Mouse (Mus musculus) neural tube, embryonic 12.5 days (tissue): ENCODE measurements around the gene Tmub1. TPM values are rescaled to one million over a fixed set of nuclear protein-coding genes. Genes with fewer than 3 reads are reported as not detected.

Source experiments
- ATAC-seq: fragments of 200-750 bp; cut with Nextera tagmentation; 2 replicates; pipeline ENCODE4 v1.8.0; 2017; ENCODE audit warnings: low read depth, mild to moderate bottlenecking, moderate TSS enrichment, moderate library complexity; ENCODE audit not compliant: low FRiP score
- H3K27ac ChIP-seq: fragments of 300-500 bp; sonication (generic); 2 replicates; pipeline ENCODE4 v1.5.1; 2016
- H3K27me3 ChIP-seq: fragments of 300-500 bp; sonication (generic); replicated peaks from 2 replicates; pipeline ENCODE4 v1.6.1; 2016; ENCODE audit warnings: mild to moderate bottlenecking
- H3K36me3 ChIP-seq: fragments of 300-500 bp; sonication (generic); 2 replicates; pipeline ENCODE4 v1.6.1; 2016; ENCODE audit warnings: mild to moderate bottlenecking
- H3K4me1 ChIP-seq: fragments of 300-500 bp; sonication (generic); 2 replicates; pipeline ENCODE4 v1.6.1; 2016
- H3K4me2 ChIP-seq: fragments of 300-500 bp; sonication (generic); replicated peaks from 2 replicates; pipeline ENCODE4 v1.6.1; 2016; ENCODE audit warnings: mild to moderate bottlenecking
- H3K4me3 ChIP-seq: fragments of 300-500 bp; sonication (generic); 2 replicates; pipeline ENCODE4 v1.5.1; 2016
- H3K9ac ChIP-seq: fragments of 300-500 bp; sonication (generic); 2 replicates; pipeline ENCODE4 v1.6.1; 2016; ENCODE audit warnings: mild to moderate bottlenecking
- H3K9me3 ChIP-seq: fragments of 300-500 bp; sonication (generic); 2 replicates; pipeline ENCODE4 v1.6.1; 2016; ENCODE audit warnings: mild to moderate bottlenecking
- WGBS: fragments of 180-500 bp; shearing (Covaris S2); methylation state at CpG from one replicate; pipeline ENCODE4 v1.1.7; 2016; 5-methylcytosine and 5-hydroxymethylcytosine counted together
- polyA plus RNA-seq: library from polyadenylated mRNA; unstranded; fragments of >200 nt; fragmentation: Nextera tagmentation; extraction: Ambion mirVana; gene quantifications from 2 replicates; pipeline ENCODE4 v1.2.1, GENCODE M21; 2016

Gene Tmub1
- polyA plus RNA-seq, 1 experiment from 2014 or later, result 35.3 TPM

DNA sequence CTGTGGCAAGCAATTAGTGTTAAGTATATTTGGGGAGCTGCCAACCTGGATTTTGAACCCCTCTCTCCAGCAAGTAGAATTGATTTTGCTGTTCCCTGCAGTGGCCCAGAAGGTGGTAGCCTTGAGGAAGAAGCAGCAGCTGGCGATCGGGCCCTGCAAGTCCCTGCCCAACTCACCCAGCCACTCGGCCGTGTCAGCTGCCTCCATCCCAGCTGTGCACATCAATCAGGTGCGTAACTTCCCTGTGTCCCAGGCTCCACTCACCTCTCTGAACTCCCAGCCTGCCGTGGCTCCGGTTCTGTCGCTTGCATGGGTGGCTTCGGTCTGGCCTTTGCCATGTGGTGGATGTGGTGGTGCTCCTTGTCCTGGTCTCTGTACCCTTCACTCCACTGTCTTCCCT, 30.3 kb upstream of the Tmub1 start:
- peaks cover 45% of the 10 kb centered on the region for H3K4me1 ChIP-seq
- H3K27me3 ChIP-seq, result peaks cover 30% of the 10 kb centered on the region
- no peak overlapping the region for H3K27ac ChIP-seq
- 90% methylated on average over 9 of the region's 9 CpGs for WGBS
- H3K9ac ChIP-seq, result no peak overlapping the region
- peaks cover 58% of the 10 kb centered on the region for H3K36me3 ChIP-seq
- no peak for ATAC-seq
- H3K4me3 ChIP-seq, result no peak overlapping the region
- H3K9me3 ChIP-seq, result no peaks in the 10 kb centered on the region
- no peak overlapping the region for H3K4me2 ChIP-seq

DNA sequence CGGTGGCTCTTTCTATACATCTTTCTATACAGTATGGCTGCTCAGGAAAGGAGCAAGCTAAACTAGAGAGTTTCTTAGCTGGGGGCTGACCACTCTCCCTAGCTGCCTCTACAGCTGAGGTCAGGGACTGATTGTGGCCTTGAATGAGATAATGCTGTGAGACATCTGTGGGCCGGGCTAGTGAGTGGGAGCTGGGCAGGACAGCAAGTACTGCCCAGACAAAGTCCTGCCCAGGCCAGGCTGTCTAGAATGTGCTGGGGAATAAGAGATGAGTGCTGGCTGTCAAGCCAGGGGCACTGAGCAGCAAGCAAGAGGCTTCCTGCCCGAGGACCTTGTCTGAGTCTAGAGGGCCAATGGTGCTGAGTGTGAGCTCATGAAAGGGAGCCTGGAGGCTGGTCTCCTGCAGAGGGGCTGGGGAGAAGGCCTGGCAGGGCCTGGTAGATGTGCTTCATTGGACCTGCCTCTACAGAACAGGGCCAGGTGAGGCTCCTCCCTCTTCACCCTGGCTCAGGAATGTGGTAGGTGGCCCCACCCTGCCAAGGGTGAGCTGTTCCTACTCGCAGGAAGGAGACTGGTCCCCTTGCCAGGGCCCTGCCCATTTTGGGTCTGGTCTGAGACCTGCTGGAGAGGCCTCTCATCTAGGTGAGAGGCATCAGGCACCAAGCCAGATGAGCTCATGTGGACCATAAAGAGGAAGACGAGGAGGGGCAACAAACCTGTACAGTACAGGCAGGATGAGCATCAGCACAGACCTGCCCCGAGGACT, 28.0 kb upstream of the Tmub1 start:
- Histone ChIP-seq H3K4me3 (no peak overlapping the region), H3K4me2 (0 out of 2 replicates have a peak overlapping the region, but pooled peaks have one; percentile 68), H3K9ac (no peak overlapping the region)

DNA sequence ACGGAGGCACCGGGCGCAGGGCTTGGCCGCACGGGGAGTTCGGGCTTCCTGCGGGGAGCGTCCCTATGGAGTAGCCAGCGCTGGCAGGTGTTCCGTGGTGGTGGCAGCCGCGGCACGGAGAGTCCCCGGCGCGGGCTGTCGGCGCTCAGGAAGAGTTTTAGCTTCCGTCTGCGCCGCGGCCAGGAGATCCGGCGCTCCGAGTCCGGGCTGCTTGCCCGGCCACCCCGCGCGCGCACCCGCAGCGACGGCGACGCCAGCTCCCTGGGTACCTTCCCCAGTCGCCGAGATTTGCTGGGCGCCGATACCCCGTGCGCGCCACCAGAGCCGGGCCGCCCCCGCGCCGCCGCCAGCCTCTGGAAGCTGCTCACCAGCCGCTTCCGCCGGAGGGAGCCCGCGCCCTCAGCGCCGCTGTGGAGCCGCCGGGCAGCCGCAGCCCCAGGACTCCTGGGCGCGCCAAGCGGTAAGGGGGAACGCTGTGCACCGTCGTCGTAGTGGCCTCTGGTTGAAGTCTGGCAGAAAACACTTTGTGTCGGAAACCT, 27.1 kb upstream of the Tmub1 start:
- no peak for ATAC-seq
- peak overlapping the region; percentile 40 for H3K4me3 ChIP-seq
- peaks cover 33% of the 10 kb centered on the region for H3K36me3 ChIP-seq
- WGBS, result 3% methylated on average over 67 of the region's 67 CpGs
- peak overlapping the region; percentile 68 for H3K4me2 ChIP-seq
- peak overlapping the region; percentile 53 for H3K9ac ChIP-seq
- H3K27ac ChIP-seq, result no peak overlapping the region
- H3K9me3 ChIP-seq, result no peaks in the 10 kb centered on the region
- peaks cover 35% of the 10 kb centered on the region for H3K27me3 ChIP-seq
- H3K4me1 ChIP-seq, result peaks cover 28% of the 10 kb centered on the region

More for the DNA sequence above, 28.0 kb upstream of the Tmub1 start:
- Histone ChIP-seq H3K9me3 (no peaks in the 10 kb centered on the region), H3K4me1 (peaks cover 31% of the 10 kb centered on the region), H3K36me3 (peaks cover 42% of the 10 kb centered on the region), H3K27me3 (peaks cover 35% of the 10 kb centered on the region), H3K27ac (no peak overlapping the region)
- no peak for ATAC-seq
- 77% methylated on average over 6 of the region's 6 CpGs for WGBS

DNA sequence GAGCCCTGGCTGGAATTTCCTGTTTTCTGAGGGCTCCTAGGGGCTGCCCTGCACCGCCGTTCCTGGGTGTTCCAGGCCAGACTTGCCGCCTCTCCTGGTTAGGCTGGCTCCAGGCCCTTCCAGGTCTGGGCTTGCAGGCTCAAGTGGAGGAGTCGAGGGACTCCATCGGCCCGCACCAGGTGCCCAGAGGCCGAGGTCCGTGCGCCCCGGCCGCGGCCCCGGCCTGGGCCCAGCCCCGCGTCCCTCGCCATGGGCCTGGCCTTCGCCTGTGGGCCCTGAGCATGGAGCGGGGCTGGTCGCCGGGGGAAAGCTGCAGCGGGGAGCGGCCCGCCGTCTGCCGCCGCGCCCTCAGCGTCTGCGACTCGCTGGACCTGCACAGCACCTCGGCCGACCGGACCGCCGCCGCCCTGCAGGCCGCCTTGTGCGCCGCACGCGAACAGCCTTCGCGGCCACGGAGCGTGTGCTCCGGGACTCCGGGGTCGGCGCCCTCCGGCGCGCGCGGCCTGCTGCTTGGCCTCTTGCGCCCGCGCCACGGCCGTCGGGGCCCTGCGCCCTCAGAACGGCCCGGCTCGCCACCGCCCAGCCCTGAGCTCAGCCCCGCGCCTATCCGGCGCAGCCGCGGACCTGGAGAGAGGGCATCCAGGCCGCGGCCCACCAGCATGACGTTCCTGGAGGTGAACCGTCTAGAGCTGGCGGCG, 26.5 kb upstream of the Tmub1 start:
- no peak for ATAC-seq
- peak overlapping the region; percentile 68 for H3K4me2 ChIP-seq
- no peaks in the 10 kb centered on the region for H3K9me3 ChIP-seq
- H3K4me3 ChIP-seq, result peak overlapping the region; percentile 40
- WGBS, result 2% methylated on average over 76 of the region's 77 CpGs
- peaks cover 35% of the 10 kb centered on the region for H3K27me3 ChIP-seq
- H3K36me3 ChIP-seq, result peaks cover 27% of the 10 kb centered on the region
- no peak overlapping the region for H3K27ac ChIP-seq
- peaks cover 32% of the 10 kb centered on the region for H3K4me1 ChIP-seq
- peak overlapping the region; percentile 53 for H3K9ac ChIP-seq

DNA sequence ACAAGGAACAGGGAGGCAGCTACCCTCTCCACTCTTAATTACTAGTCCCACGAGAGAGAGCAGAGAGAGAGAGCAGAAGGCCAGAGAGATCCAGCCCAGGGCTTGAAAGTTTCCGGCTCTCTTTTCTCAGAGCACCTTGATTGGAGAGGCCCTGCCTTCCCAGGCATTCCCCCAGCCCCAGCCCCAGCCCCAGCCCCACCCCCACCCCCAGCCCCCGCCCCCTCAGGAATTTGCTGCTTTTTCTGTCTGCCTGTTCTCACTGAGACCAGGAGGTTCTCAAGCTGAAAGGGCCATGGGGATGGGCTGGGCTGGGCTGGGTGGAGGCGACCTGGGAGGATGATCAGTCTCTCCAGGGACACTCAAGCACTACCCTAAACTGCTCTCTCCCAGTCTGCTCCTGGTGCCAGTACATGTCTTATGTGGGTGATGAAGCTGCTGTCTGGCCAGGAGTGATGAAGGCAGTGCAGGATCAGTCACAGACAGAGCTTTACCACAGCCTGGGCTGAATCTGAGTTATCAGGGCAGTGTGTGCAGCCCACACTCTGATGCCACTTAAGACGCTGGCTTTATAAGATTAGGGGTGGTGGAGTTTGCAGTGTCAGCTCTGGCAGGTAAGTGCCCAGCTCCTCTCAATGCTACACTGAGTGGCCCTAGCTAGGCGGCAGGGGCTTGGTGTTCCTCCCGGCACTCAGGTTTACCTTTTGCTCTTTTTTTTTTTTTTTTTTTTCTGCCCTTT, 25.4 kb upstream of the Tmub1 start:
- Histone ChIP-seq H3K27me3 (peaks cover 35% of the 10 kb centered on the region), H3K9ac (no peak overlapping the region; the same call in 1 of the 2 replicates), H3K4me3 (no peak overlapping the region), H3K4me1 (peaks cover 33% of the 10 kb centered on the region), H3K4me2 (peak overlapping the region; percentile 7; the same call in 1 of the 2 replicates), H3K36me3 (peaks cover 17% of the 10 kb centered on the region), H3K27ac (no peak overlapping the region), H3K9me3 (no peaks in the 10 kb centered on the region)
- ATAC-seq, result no peak
- WGBS, result 20% methylated on average over 7 of the region's 7 CpGs

DNA sequence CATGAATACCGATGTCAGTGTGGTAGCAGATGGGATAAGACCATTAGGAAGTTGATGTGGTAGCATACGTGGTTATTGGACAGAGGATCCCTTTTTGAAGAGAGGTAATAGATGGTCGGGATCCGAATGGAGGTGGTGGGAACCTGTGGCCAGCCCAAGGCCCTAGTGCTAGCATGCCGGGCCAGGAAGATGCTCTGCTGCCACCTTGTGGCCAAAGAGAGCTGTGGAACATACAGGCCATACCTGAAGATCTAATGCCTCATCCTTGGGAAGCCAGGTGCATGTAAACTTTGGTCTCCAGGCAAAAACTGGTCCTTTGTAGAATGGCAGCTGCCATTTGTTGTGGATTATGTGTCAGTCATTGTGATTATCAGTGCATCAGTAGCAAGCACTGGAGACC, 22.9 kb upstream of the Tmub1 start:
- Histone ChIP-seq H3K4me1 (peaks cover 33% of the 10 kb centered on the region), H3K27me3 (peaks cover 33% of the 10 kb centered on the region), H3K4me3 (no peak overlapping the region), H3K9me3 (no peaks in the 10 kb centered on the region), H3K36me3 (no peaks in the 10 kb centered on the region), H3K4me2 (no peak overlapping the region), H3K27ac (no peak overlapping the region), H3K9ac (no peak overlapping the region)
- ATAC-seq, result 0 out of 2 replicates have a peak, but pooled peaks have one; percentile 54
- 13% methylated on average over 5 of the region's 5 CpGs for WGBS

DNA sequence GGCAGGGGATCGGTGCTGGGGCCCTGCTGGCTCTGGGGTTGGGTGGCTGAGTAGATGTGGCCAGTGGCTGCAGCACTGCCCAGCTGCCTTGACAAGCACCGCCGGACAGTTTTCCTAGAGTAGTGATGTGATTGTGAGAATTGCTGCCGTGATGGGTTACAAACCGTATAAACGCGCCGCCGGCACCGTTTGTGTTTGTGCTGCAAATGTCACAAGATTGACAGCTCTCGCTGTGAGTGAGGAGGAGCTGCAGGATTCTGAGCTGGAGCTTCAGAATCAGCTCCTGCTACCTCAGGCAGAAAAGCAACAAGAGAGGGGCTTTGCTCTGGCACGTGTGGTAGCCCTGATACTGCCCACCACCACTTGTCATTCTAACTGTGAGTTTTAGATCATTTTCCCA, 19.1 kb upstream of the Tmub1 start:
- Histone ChIP-seq H3K36me3 (0 out of 2 replicates have a peak, but pooled peaks cover under 1% of the 10 kb centered on the region), H3K9me3 (no peaks in the 10 kb centered on the region), H3K27ac (no peak overlapping the region), H3K27me3 (no peaks in the 10 kb centered on the region; the same call in 1 of the 2 replicates), H3K4me3 (no peak overlapping the region), H3K4me2 (no peak overlapping the region), H3K9ac (no peak overlapping the region), H3K4me1 (0 out of 2 replicates have a peak, but pooled peaks cover 5% of the 10 kb centered on the region)
- WGBS, result 74% methylated on average over 12 of the region's 12 CpGs
- ATAC-seq, result no peak

DNA sequence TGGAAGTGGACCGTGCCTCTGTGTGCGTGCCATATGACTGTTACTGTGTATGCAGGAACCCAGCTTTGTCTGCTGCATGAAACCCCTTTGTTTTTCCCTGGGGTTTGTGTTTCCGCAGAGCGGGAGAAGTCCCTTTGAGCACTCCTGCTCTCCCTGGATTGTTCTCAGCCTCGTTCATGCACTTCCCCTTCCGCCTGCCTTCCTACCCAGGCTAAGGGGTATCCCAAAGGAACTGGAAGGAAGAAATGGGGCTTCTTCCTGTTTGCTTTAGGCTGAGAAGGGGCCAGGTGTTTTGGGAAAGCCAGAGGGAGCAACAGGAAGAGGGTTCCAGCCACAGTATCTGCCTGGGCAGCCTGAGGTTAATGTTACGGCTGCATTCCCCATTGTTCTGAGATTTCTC, 8.0 kb upstream of the Tmub1 start:
- WGBS, result 64% methylated on average over 7 of the region's 7 CpGs
- Histone ChIP-seq H3K4me3 (no peak overlapping the region), H3K4me1 (peaks cover 44% of the 10 kb centered on the region)

DNA sequence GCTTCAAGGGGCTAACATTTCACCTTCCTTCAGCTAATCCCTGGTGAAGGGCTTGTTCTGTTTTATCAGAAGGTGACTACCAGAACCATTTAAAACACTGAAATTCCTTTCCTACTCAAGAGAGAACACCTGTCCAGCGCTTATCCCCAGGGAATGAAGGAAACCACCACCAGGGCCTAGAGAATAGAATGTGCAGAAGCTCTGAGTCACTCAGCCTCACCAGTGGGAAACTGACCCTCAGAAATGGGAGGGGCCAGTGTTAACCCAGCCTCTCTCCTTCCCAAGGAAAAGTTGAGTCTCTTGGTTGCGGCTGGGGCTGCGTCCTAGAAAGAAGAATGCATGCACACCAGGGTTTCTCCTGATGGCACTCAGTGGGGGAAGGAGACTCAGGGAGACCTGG, 7.4 kb upstream of the Tmub1 start:
- Histone ChIP-seq H3K9ac (peak overlapping the region; percentile 26; the same call in 1 of the 2 replicates), H3K4me3 (0 out of 2 replicates have a peak overlapping the region, but pooled peaks have one; percentile 8)
- 72% methylated on average over 3 of the region's 3 CpGs for WGBS

More for the DNA sequence above, 8.0 kb upstream of the Tmub1 start:
- no peaks in the 10 kb centered on the region for H3K27me3 ChIP-seq
- no peaks in the 10 kb centered on the region for H3K9me3 ChIP-seq
- peaks cover 26% of the 10 kb centered on the region; the same call in 1 of the 2 replicates for H3K36me3 ChIP-seq
- H3K4me2 ChIP-seq, result peak overlapping the region; percentile 99
- ATAC-seq, result no peak
- H3K9ac ChIP-seq, result peak overlapping the region; percentile 26; the same call in 1 of the 2 replicates
- H3K27ac ChIP-seq, result no peak overlapping the region

DNA sequence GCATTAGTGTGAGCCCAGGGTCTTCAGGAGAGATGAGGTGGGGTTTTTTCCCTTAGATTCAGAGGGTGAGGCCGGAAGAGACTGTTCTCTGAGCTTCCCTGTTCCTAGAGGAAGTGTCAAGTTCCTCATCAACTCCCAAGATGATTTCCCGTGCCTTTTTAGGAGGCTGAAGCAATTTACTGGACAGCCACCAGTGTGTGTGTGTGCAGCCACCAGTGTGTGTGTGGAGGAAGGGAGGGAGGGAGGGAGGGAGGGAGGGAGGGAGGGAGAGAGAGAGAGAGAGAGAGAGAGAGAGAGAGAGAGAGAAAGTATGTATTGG, 6.3 kb upstream of the Tmub1 start:
- H3K4me1 ChIP-seq, result peaks cover 44% of the 10 kb centered on the region
- H3K27me3 ChIP-seq, result no peaks in the 10 kb centered on the region
- H3K9me3 ChIP-seq, result no peaks in the 10 kb centered on the region
- peak overlapping the region; percentile 99; the same call in 1 of the 2 replicates for H3K9ac ChIP-seq
- 8% methylated on average over 2 of the region's 2 CpGs for whole genome bisulfite sequencing
- peak overlapping the region; percentile 94; the same call in 1 of the 2 replicates for H3K4me3 ChIP-seq
- peak overlapping the region; percentile 99 for H3K4me2 ChIP-seq
- ATAC-seq, result no peak
- no peak overlapping the region for H3K27ac ChIP-seq
- peaks cover 20% of the 10 kb centered on the region; the same call in 1 of the 2 replicates for H3K36me3 ChIP-seq

More for the DNA sequence above, 7.4 kb upstream of the Tmub1 start:
- Histone ChIP-seq H3K4me2 (peak overlapping the region; percentile 99), H3K27me3 (no peaks in the 10 kb centered on the region), H3K27ac (no peak overlapping the region), H3K9me3 (no peaks in the 10 kb centered on the region), H3K36me3 (peaks cover 22% of the 10 kb centered on the region; the same call in 1 of the 2 replicates), H3K4me1 (peaks cover 44% of the 10 kb centered on the region)
- ATAC-seq, result no peak

DNA sequence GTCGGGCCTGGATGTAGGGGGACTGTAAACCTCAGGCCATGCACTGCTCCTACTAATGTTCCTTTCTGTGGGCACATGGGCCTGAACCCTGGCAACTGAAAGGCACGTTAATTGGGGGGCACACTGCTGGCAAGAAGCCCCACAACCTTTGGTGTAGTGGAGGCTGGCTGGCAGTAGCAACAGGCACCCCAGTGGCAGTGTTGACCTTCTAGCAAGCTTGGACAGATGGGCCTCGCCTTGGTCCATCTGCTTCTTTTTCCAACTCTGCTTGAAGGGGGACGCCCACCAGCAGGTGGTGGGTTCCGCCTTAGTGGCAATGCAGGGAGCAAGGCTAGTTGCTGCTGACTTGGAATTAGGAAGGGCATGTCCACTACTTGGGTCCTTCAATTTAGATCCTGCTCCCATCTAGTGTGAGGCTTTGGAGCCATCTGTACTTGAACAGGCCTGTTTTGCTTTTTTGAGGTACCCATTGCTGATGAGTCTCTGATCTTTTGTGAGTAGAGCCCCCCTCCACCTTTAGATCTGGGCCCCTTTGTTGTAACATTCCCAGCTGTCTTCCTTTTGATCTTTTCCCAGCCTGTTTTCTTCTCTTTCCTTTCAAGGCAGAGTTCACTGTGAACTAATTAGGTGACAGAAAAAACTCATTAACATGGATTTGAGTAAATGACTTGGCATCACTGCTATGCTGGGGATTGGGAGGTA, 5.8 kb upstream of the Tmub1 start:
- Histone ChIP-seq H3K4me1 (peaks cover 44% of the 10 kb centered on the region), H3K36me3 (peaks cover 15% of the 10 kb centered on the region; the same call in 1 of the 2 replicates), H3K4me3 (peak overlapping the region; percentile 94), H3K27me3 (no peaks in the 10 kb centered on the region), H3K9me3 (no peaks in the 10 kb centered on the region), H3K4me2 (peak overlapping the region; percentile 99), H3K9ac (peak overlapping the region; percentile 99), H3K27ac (0 out of 2 replicates have a peak overlapping the region, but pooled peaks have one; percentile 46)
- WGBS, result 5% methylated on average over 5 of the region's 5 CpGs
- peak; percentile 3; the same call in 1 of the 2 replicates for ATAC-seq
